ENCODE assay signal across 25 mouse cellular contexts in the genomic region with DNA sequence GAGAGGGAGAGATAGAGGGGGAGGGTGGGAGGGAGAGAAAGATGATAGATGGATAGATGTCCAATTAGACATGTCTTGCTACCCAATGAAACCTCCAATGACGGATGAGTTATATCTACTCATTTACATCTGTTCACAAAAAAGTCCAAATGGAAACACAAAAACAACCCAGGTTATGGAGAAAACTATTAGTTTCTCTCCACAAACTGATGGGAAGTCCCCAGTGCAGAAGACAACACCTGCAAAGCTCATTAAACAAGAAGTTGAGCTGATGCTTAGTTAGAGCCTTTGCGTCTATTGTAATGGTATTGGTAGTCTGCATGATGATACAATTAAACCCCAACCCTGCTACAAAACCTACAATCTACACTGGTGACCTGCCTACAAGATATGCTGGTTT.
"Had no signal": no experiment of that assay in that cellular context is flagged by ENCODE, and none has a peak within 500 bp of the region (broad histone marks: within the 10 kb centered on the region; RNA-seq: fewer than 3 reads in every experiment).

No protein-coding gene starts in this region.

- H3K4me3 ChIP-seq: embryonic facial prominence, embryonic 10.5 days; embryonic facial prominence, embryonic 12.5 days; embryonic facial prominence, embryonic 13.5 days; embryonic facial prominence, embryonic 15.5 days; erythroblast, embryonic 14.5 days; forebrain, embryonic 10.5 days; forebrain, embryonic 12.5 days; forebrain, embryonic 13.5 days; forebrain, embryonic 15.5 days; gastrocnemius, adult 2 months; heart, adult 2 months had no signal

- H3K9ac ChIP-seq: embryonic facial prominence, embryonic 12.5 days; embryonic facial prominence, embryonic 13.5 days; embryonic facial prominence, embryonic 15.5 days; forebrain, embryonic 12.5 days; forebrain, embryonic 13.5 days; forebrain, embryonic 15.5 days; forebrain, postnatal 0 days had no signal

- DNase-seq: cerebellum, adult 9-10 months; cerebellum, adult 9-11 months; cerebellum, postnatal 10 days; cerebellum, postnatal 14 days; cerebellum, postnatal 25 days; cerebellum, postnatal 36 days; embryo, embryonic 11 days; forebrain, postnatal 0 days; gastrocnemius, adult 2 months; gastrocnemius, postnatal 10 days; gastrocnemius, postnatal 14 days; gastrocnemius, postnatal 25 days; gastrocnemius, postnatal 36 days; heart, adult 11 months; heart, adult 18-20 months; heart, adult 2 months had no signal

- H3K4me2 ChIP-seq: embryonic facial prominence, embryonic 12.5 days; embryonic facial prominence, embryonic 13.5 days; embryonic facial prominence, embryonic 15.5 days; forebrain, embryonic 12.5 days; forebrain, embryonic 13.5 days; forebrain, embryonic 15.5 days had no signal

- H3K36me3 ChIP-seq: embryonic facial prominence, embryonic 10.5 days; embryonic facial prominence, embryonic 12.5 days; embryonic facial prominence, embryonic 13.5 days; embryonic facial prominence, embryonic 15.5 days; forebrain, embryonic 10.5 days; forebrain, embryonic 12.5 days; forebrain, embryonic 15.5 days had no signal

- H3K9me3 ChIP-seq: embryonic facial prominence, embryonic 10.5 days; embryonic facial prominence, embryonic 12.5 days; embryonic facial prominence, embryonic 13.5 days; embryonic facial prominence, embryonic 15.5 days; forebrain, embryonic 10.5 days; forebrain, embryonic 12.5 days; forebrain, embryonic 13.5 days; forebrain, embryonic 15.5 days had no signal

- H3K4me1 ChIP-seq: embryonic facial prominence, embryonic 10.5 days; embryonic facial prominence, embryonic 12.5 days; embryonic facial prominence, embryonic 13.5 days; embryonic facial prominence, embryonic 15.5 days; forebrain, embryonic 10.5 days; forebrain, embryonic 12.5 days; forebrain, embryonic 13.5 days; forebrain, embryonic 15.5 days had no signal

- H3K27ac ChIP-seq: embryonic facial prominence, embryonic 10.5 days; embryonic facial prominence, embryonic 12.5 days; embryonic facial prominence, embryonic 13.5 days; embryonic facial prominence, embryonic 15.5 days; forebrain, embryonic 10.5 days; forebrain, embryonic 12.5 days; forebrain, embryonic 13.5 days; forebrain, embryonic 15.5 days; gastrocnemius, adult 2 months; heart, adult 2 months had no signal

- H3K27me3 ChIP-seq: embryonic facial prominence, embryonic 12.5 days; embryonic facial prominence, embryonic 13.5 days; embryonic facial prominence, embryonic 15.5 days; forebrain, embryonic 12.5 days; forebrain, embryonic 13.5 days; forebrain, embryonic 15.5 days had no signal
